Mouse (Mus musculus) lung, postnatal 36 days (tissue): ENCODE data around the gene Slc5a2.

Experiments
- DNase-seq: peaks from one replicate; pipeline ENCODE4 v3.0.0; 2022; ENCODE audit warnings: mixed read lengths

Gene Slc5a2

GRCm38 (mm10) chr7:128302151-128302550 is 36.7 kb downstream of the Slc5a2 start:
- no peak for DNase-seq

- peak; percentile 76 for DNase-seq
These were observed 38.7 kb downstream of the Slc5a2 start for GRCm38 (mm10) chr7:128304198-128304597.

- DNase-seq: peak; percentile 76
These were observed 39.5 kb downstream of the Slc5a2 start for GRCm38 (mm10) chr7:128304907-128305306.

- peak; percentile 75 for DNase-seq
These were observed 42.4 kb downstream of the Slc5a2 start for GRCm38 (mm10) chr7:128307851-128308250.

- DNase-seq: no peak
These were observed 43.8 kb downstream of the Slc5a2 start for GRCm38 (mm10) chr7:128309216-128309615.

GRCm38 (mm10) chr7:128309776-128310175 is 44.3 kb downstream of the Slc5a2 start:
- DNase-seq: no peak

- no peak for DNase-seq
These were observed 44.8 kb downstream of the Slc5a2 start for GRCm38 (mm10) chr7:128310229-128310688.

- no peak for DNase-seq
These were observed 45.8 kb downstream of the Slc5a2 start for GRCm38 (mm10) chr7:128311263-128311662.

- no peak for DNase-seq
These were observed 46.4 kb downstream of the Slc5a2 start for GRCm38 (mm10) chr7:128311811-128312210.

- DNase-seq: no peak
These were observed 47.1 kb downstream of the Slc5a2 start for GRCm38 (mm10) chr7:128312375-128313059.

- DNase-seq: no peak
These were observed 48.1 kb downstream of the Slc5a2 start for GRCm38 (mm10) chr7:128313601-128314000.

- no peak for DNase-seq
These were observed 49.0 kb downstream of the Slc5a2 start for GRCm38 (mm10) chr7:128314491-128314890.

GRCm38 (mm10) chr7:128317011-128317410 is 51.6 kb downstream of the Slc5a2 start:
- no peak for DNase-seq

GRCm38 (mm10) chr7:128319140-128319539 is 53.7 kb downstream of the Slc5a2 start:
- DNase-seq: no peak

GRCm38 (mm10) chr7:128320219-128320816 is 54.9 kb downstream of the Slc5a2 start:
- peak; percentile 48 for DNase-seq

GRCm38 (mm10) chr7:128321260-128321659 is 55.8 kb downstream of the Slc5a2 start:
- DNase-seq: no peak
